Mouse (Mus musculus): ENCODE data around the gene Rassf10.

GRCm38 (mm10) chr7:112906848-112907247, 46.9 kb upstream of the Rassf10 start:
- no peak for TF ChIP-seq POLR2A (IDR thresholded peaks at IDR 0.05; ENCODE audit: insufficient read length, low read depth)
- no peak for TF ChIP-seq TCF12 (IDR thresholded peaks at IDR 0.05; ENCODE audit: insufficient read depth, poor library complexity, severe bottlenecking)
- no peak for TF ChIP-seq POLR2AphosphoS2 (IDR thresholded peaks at IDR 0.05; ENCODE audit: insufficient read length, low read depth)
- TF ChIP-seq E2F4 (IDR thresholded peaks at IDR 0.05; ENCODE audit: insufficient read depth), result no peak
- no peak for TF ChIP-seq USF1 (IDR thresholded peaks at IDR 0.05; ENCODE audit: low read depth)
- no peak for TF ChIP-seq TCF3 (IDR thresholded peaks at IDR 0.05; ENCODE audit: insufficient read length, low read depth)
- peak in 2 of 3 experiments; percentile 14 to 70 for TF ChIP-seq MYOG (IDR thresholded peaks at IDR 0.05; ENCODE audit: control insufficient read depth in 1 of 3, insufficient read depth in 1 of 3, insufficient read length in 2 of 3, low read depth in 2 of 3)

Measured in myocyte (in vitro differentiated cells).